Mouse (Mus musculus) liver, adult 2 months (tissue): ENCODE data around the gene Rpl31.

ENCODE experiments used
- CTCF ChIP-seq: fragments of 200-500 bp; IDR thresholded peaks from 2 replicates; pipeline ENCODE4 v1.5.1; 2011; ENCODE audit warnings: low read depth, low read length, control low read depth
- POLR2A ChIP-seq: fragments of 200-500 bp; IDR thresholded peaks from 2 replicates; pipeline ENCODE4 v1.6.1; 2011; ENCODE audit warnings: low read length, control low read depth; ENCODE audit not compliant: insufficient read depth; ENCODE audit errors: extremely low read depth

DNA sequence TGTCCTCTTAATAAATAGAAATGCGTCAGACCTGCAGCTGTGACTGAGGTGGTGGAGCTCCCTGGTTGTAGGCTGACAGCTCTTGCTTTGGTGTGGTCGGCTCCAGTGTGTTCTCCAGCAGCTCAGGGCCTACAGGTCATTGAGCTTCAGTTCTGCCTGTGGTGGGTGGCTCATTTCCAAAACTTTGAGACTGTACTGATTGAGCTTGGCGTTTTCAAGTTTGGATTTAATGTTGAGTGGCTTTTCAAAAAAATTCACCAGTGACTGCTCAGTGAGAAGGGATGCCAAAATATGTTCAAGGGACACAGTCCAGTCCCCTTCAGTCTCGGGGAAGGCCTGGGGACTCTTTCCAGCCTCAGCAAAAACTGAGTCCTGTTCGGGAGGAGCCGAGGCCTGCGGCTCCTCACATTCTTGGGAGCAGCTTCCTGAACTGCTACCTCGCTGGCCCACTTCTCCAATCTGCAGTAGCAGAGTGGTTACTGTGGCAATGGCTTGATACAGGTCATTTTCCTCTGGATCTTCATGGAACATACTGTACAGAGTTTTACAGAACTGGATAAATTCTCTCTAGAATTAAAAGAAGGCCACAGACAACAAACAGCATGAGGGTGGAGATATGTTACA lies 4.7 kb downstream of the Rpl31 start:
- TF ChIP-seq POLR2A (no peak), CTCF (no peak)
